Mouse (Mus musculus) midbrain, embryonic 13.5 days (tissue): ENCODE measurements around the gene Coro7. TPM values are rescaled to one million over a fixed set of nuclear protein-coding genes. Genes with fewer than 3 reads are reported as not detected.
A peak's percentile ranks its signal among the peaks of the same experiment; 100 is the strongest.

Source experiments
- ATAC-seq: fragments of 200-750 bp; cut with Nextera tagmentation; 2 replicates; pipeline ENCODE4 v1.8.0; 2017; ENCODE audit warnings: mild to moderate bottlenecking, moderate TSS enrichment, moderate library complexity
- H3K27ac ChIP-seq: fragments of 300-500 bp; sonication (generic); 2 replicates; pipeline ENCODE4 v1.5.1; 2015; ENCODE audit warnings: inconsistent platforms, mild to moderate bottlenecking, moderate library complexity
- H3K27me3 ChIP-seq: fragments of 300-500 bp; sonication (generic); 2 replicates; pipeline ENCODE4 v1.6.1; 2015; ENCODE audit warnings: mild to moderate bottlenecking, inconsistent platforms
- H3K36me3 ChIP-seq: fragments of 300-500 bp; sonication (generic); 2 replicates; pipeline ENCODE4 v1.6.1; 2015; ENCODE audit warnings: mild to moderate bottlenecking, inconsistent platforms
- H3K4me1 ChIP-seq: fragments of 300-500 bp; sonication (generic); replicated peaks from 2 replicates; pipeline ENCODE4 v1.6.1; 2015; ENCODE audit warnings: inconsistent platforms
- H3K4me2 ChIP-seq: fragments of 300-500 bp; sonication (generic); replicated peaks from 2 replicates; pipeline ENCODE4 v1.6.1; 2015; ENCODE audit warnings: moderate library complexity, mild to moderate bottlenecking, inconsistent platforms
- H3K4me3 ChIP-seq: fragments of 300-500 bp; sonication (generic); replicated peaks from 2 replicates; pipeline ENCODE4 v1.5.1; 2015; ENCODE audit warnings: mild to moderate bottlenecking, inconsistent platforms
- H3K9ac ChIP-seq: fragments of 300-500 bp; sonication (generic); replicated peaks from 2 replicates; pipeline ENCODE4 v1.6.1; 2015; ENCODE audit warnings: mild to moderate bottlenecking, inconsistent platforms
- H3K9me3 ChIP-seq: fragments of 300-500 bp; sonication (generic); 2 replicates; pipeline ENCODE4 v1.6.1; 2016; ENCODE audit warnings: mild to moderate bottlenecking, inconsistent platforms
- WGBS: fragments of 180-500 bp; shearing (Covaris S2); methylation state at CpG from one replicate; pipeline ENCODE4 v1.1.7; 2015; 5-methylcytosine and 5-hydroxymethylcytosine counted together
- polyA plus RNA-seq: library from polyadenylated mRNA; unstranded; fragments of >200 nt; fragmentation: Nextera tagmentation; extraction: Ambion mirVana; gene quantifications from 2 replicates; pipeline ENCODE4 v1.2.1, GENCODE M21; 2015

The Coro7 gene
- polyA plus RNA-seq, 1 experiment from 2014 or later = 26.5 TPM

GRCm38 (mm10) chr16:4678080-4678479 is 1.5 kb downstream of the Coro7 start:
- Histone ChIP-seq H3K27ac (no peak overlapping the region), H3K4me1 (peaks cover 11% of the 10 kb centered on the region), H3K4me3 (no peak overlapping the region), H3K9me3 (no peaks in the 10 kb centered on the region), H3K36me3 (peaks cover 23% of the 10 kb centered on the region), H3K4me2 (peak overlapping the region; percentile 94; the same call in 1 of the 2 replicates), H3K27me3 (no peaks in the 10 kb centered on the region), H3K9ac (peak overlapping the region; percentile 70; the same call in 1 of the 2 replicates)
- ATAC-seq = no peak
- WGBS = 87% methylated on average over 5 of the region's 5 CpGs

DNA sequence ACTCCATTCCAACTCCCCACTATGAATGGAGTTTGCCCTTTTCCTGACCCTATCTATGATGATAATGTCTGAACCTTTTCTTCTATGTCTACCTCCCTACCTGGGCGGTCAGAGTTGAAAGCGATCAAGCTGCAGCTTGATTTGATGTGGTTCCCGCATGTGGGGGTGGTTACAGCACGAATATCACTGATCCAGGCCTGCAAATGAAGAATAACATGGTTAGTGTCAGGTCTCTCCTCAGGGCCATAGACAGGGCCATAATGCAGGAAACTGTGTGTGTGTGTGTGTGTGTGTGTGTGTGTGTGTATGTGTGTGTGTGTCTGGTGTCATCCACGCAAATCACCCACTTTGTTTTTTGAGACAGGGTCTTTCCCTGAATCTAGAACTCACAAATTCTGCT is 2.7 kb downstream of the Coro7 start:
- Histone ChIP-seq H3K9ac (no peak overlapping the region; the same call in 1 of the 2 replicates), H3K9me3 (no peaks in the 10 kb centered on the region), H3K4me2 (no peak overlapping the region), H3K4me1 (peaks cover 9% of the 10 kb centered on the region), H3K36me3 (peaks cover 23% of the 10 kb centered on the region), H3K27me3 (no peaks in the 10 kb centered on the region), H3K4me3 (no peak overlapping the region), H3K27ac (no peak overlapping the region)
- ATAC-seq = no peak
- WGBS = 97% methylated on average over 5 of the region's 5 CpGs

GRCm38 (mm10) chr16:4674091-4674490 is 5.5 kb downstream of the Coro7 start:
- Histone ChIP-seq H3K9ac (0 out of 2 replicates have a peak overlapping the region, but pooled peaks have one; percentile 19), H3K27ac (no peak overlapping the region), H3K4me2 (no peak overlapping the region), H3K27me3 (no peaks in the 10 kb centered on the region), H3K4me3 (no peak overlapping the region), H3K36me3 (peaks cover 37% of the 10 kb centered on the region), H3K4me1 (peaks cover 7% of the 10 kb centered on the region), H3K9me3 (no peaks in the 10 kb centered on the region)
- 89% methylated on average over 4 of the region's 4 CpGs for WGBS
- no peak for ATAC-seq

GRCm38 (mm10) chr16:4670317-4670716 is 9.3 kb downstream of the Coro7 start:
- H3K27ac ChIP-seq = no peak overlapping the region
- no peaks in the 10 kb centered on the region for H3K9me3 ChIP-seq
- H3K27me3 ChIP-seq = no peaks in the 10 kb centered on the region
- no peak overlapping the region for H3K4me3 ChIP-seq
- no peaks in the 10 kb centered on the region for H3K4me1 ChIP-seq
- H3K36me3 ChIP-seq = peaks cover 56% of the 10 kb centered on the region
- no peak overlapping the region for H3K4me2 ChIP-seq
- no peak for ATAC-seq
- H3K9ac ChIP-seq = no peak overlapping the region
- 75% methylated on average over 5 of the region's 5 CpGs for WGBS

DNA sequence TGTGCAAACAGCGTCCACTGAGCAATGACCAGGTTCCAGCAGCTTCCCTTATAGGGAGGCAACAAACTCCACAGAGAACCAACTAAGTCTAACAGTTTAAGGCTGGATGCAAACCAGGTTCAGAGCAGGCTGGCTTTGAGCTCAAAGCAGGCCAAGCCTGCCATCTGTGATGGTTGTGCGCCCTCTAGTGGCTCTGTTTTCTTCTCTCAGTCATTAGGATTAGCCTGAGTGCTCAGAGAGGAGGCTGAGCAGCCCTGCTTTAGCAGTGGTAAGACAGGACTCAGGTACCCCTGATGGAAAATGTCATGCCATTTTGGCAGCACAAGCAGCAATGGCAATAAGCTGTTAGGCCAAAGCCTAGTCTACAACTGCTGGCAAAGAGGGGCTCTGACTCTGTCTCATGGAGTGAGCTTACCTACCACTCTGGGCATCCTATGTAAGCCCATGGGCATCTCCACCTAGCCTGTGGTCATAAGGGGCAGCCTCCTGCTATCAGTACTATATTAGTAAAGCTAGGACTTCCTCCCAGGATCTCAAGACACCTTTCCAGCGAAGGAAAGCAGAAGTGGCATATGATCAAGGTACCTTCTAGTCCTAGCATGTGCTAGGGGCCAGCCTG is 12.3 kb downstream of the Coro7 start:
- WGBS = 29% methylated on average over 3 of the region's 3 CpGs
- no peak overlapping the region for H3K4me2 ChIP-seq
- H3K4me3 ChIP-seq = no peak overlapping the region
- H3K27ac ChIP-seq = no peak overlapping the region
- H3K4me1 ChIP-seq = no peaks in the 10 kb centered on the region
- peaks cover 52% of the 10 kb centered on the region for H3K36me3 ChIP-seq
- no peaks in the 10 kb centered on the region for H3K9me3 ChIP-seq
- H3K9ac ChIP-seq = no peak overlapping the region
- ATAC-seq = peak; percentile 86
- H3K27me3 ChIP-seq = no peaks in the 10 kb centered on the region

- no peaks in the 10 kb centered on the region for H3K9me3 ChIP-seq
- no peak for ATAC-seq
- H3K9ac ChIP-seq = no peak overlapping the region
- WGBS = 98% methylated on average over 2 of the region's 2 CpGs
- H3K4me1 ChIP-seq = no peaks in the 10 kb centered on the region
- H3K36me3 ChIP-seq = peaks cover 60% of the 10 kb centered on the region
- no peaks in the 10 kb centered on the region for H3K27me3 ChIP-seq
- H3K4me3 ChIP-seq = no peak overlapping the region
- no peak overlapping the region for H3K4me2 ChIP-seq
- no peak overlapping the region for H3K27ac ChIP-seq
Observed at GRCm38 (mm10) chr16:4665726-4666125, 13.9 kb downstream of the Coro7 start.

GRCm38 (mm10) chr16:4663806-4664205 is 15.8 kb downstream of the Coro7 start:
- Histone ChIP-seq H3K4me2 (no peak overlapping the region), H3K9me3 (no peaks in the 10 kb centered on the region), H3K27me3 (no peaks in the 10 kb centered on the region), H3K4me3 (no peak overlapping the region), H3K27ac (no peak overlapping the region), H3K36me3 (peaks cover 49% of the 10 kb centered on the region), H3K4me1 (peaks cover 6% of the 10 kb centered on the region), H3K9ac (no peak overlapping the region)
- ATAC-seq = no peak
- 83% methylated on average over 2 of the region's 2 CpGs for WGBS

GRCm38 (mm10) chr16:4661605-4662004 is 18.0 kb downstream of the Coro7 start:
- H3K4me3 ChIP-seq = no peak overlapping the region

GRCm38 (mm10) chr16:4659326-4659725 is 20.3 kb downstream of the Coro7 start:
- Histone ChIP-seq H3K9ac (no peak overlapping the region; the same call in 1 of the 2 replicates), H3K4me3 (no peak overlapping the region), H3K27me3 (no peaks in the 10 kb centered on the region), H3K4me2 (no peak overlapping the region), H3K27ac (no peak overlapping the region), H3K9me3 (no peaks in the 10 kb centered on the region), H3K4me1 (peaks cover 32% of the 10 kb centered on the region), H3K36me3 (peaks cover 27% of the 10 kb centered on the region)
- ATAC-seq = no peak
- 14% methylated on average over 2 of the region's 2 CpGs for WGBS

More at GRCm38 (mm10) chr16:4661605-4662004, 18.0 kb downstream of the Coro7 start:
- no peak for ATAC-seq
- H3K9me3 ChIP-seq = no peaks in the 10 kb centered on the region
- H3K36me3 ChIP-seq = peaks cover 30% of the 10 kb centered on the region
- WGBS = 80% methylated on average over 2 of the region's 2 CpGs
- H3K4me2 ChIP-seq = no peak overlapping the region
- no peak overlapping the region for H3K9ac ChIP-seq
- H3K4me1 ChIP-seq = peaks cover 12% of the 10 kb centered on the region
- H3K27ac ChIP-seq = no peak overlapping the region
- no peaks in the 10 kb centered on the region for H3K27me3 ChIP-seq

DNA sequence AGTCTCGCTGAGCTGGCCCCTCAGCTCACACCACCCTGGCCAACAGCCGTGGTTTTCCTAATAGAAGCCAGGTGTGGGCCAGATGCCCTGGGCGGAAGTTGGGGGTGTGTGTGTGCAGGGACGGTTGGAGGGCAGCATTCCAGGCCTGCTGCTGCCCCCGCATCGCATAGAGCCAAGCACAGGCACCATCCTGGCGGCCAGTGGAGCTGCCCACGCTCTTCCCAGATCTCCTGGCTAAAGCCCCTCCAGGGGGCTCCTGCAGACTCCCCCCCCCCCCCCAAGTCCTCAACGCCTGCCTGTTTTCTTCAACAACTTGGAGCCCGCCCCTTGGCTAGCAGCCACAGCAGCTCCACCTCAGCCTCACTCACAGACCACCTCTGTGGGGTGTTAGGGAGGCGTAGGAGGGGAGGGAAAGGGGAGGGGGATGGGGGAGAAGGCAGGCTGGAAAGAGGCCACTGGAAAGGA is 20.8 kb downstream of the Coro7 start:
- ATAC-seq = peak; percentile 53
- H3K4me2 ChIP-seq = no peak overlapping the region
- H3K9me3 ChIP-seq = no peaks in the 10 kb centered on the region
- WGBS = 23% methylated on average over 11 of the region's 11 CpGs
- H3K9ac ChIP-seq = no peak overlapping the region; the same call in 1 of the 2 replicates
- no peaks in the 10 kb centered on the region for H3K27me3 ChIP-seq
- 0 out of 2 replicates have a peak overlapping the region, but pooled peaks have one; percentile 9 for H3K27ac ChIP-seq
- H3K36me3 ChIP-seq = peaks cover 24% of the 10 kb centered on the region
- H3K4me3 ChIP-seq = no peak overlapping the region
- H3K4me1 ChIP-seq = peaks cover 32% of the 10 kb centered on the region

- H3K4me3 ChIP-seq = no peak overlapping the region
- H3K9ac ChIP-seq = no peak overlapping the region
- ATAC-seq = no peak
- no peaks in the 10 kb centered on the region for H3K9me3 ChIP-seq
- H3K27me3 ChIP-seq = no peaks in the 10 kb centered on the region
- H3K4me2 ChIP-seq = no peak overlapping the region
- WGBS = 63% methylated on average over 9 of the region's 9 CpGs
- H3K27ac ChIP-seq = peak overlapping the region; percentile 30; the same call in 1 of the 2 replicates
- H3K36me3 ChIP-seq = peaks cover 39% of the 10 kb centered on the region
- peaks cover 32% of the 10 kb centered on the region for H3K4me1 ChIP-seq
Observed at GRCm38 (mm10) chr16:4656571-4657081, 23.0 kb downstream of the Coro7 start.

DNA sequence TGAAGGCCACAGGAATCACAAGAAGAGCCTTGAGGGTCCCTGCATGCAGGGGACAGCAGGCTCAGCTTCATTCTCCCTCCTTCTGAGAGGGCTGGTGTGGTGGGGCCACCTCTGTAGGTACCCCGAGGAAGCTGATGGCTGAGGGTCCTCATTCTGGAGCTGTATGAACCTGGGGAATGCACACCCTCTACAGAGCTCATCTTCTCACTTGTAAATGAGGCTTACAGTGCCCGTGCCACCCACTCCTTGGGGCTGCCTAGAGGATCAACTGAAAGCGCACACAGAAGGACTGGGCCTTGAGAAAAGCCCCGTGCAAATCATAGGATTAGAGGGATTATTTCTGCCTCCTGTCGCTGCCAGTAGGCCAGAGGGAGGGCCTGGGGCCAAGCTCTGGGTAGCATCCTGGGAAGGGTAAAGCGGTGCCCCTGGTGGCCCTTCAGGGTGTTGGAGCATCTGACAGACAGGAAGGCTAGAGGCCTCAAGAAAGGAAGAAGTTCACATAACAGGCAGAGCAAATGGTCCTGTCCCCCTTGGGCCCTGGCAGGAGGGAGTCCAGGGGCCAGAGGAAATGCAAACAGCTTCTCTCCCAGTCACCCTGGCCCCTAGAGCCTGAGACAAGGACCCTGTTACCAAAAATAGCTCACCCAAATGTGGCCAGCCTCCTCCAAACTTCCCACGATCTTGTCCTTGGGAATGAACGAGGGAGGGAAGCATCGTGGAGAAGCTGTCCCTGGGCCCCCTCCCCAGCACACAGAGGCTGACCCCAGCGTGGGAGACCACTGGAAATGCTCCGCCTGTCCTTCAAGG is 23.6 kb downstream of the Coro7 start:
- Histone ChIP-seq H3K4me1 (peaks cover 32% of the 10 kb centered on the region), H3K4me2 (no peak overlapping the region), H3K9me3 (no peaks in the 10 kb centered on the region), H3K27ac (peak overlapping the region; percentile 64), H3K27me3 (no peaks in the 10 kb centered on the region), H3K9ac (0 out of 2 replicates have a peak overlapping the region, but pooled peaks have one; percentile 8), H3K4me3 (no peak overlapping the region), H3K36me3 (peaks cover 36% of the 10 kb centered on the region)
- 18% methylated on average over 11 of the region's 11 CpGs for WGBS
- ATAC-seq = peak; percentile 67
